Mouse (Mus musculus): ENCODE measurements around the gene Ube3c.

The Ube3c gene

DNA sequence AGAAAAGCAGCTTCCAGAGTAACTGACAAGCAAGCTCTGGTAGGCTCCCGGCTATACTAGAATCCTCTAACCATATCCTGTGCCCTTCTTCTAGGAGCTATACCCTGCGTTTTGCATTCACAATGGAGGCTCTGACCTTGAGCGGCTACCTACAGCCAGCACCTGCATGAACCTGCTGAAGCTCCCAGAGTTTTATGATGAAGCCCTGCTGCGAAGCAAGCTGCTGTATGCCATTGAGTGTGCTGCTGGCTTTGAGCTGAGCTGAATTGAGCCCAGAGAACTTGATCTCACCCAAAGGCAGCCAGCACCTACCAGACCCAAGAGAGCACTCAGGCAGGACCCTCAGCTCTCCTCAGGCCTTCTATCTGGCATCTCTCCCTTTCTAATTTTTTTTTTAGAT lies 105.3 kb downstream of the Ube3c start:
- DNase-seq = no peak

DNA sequence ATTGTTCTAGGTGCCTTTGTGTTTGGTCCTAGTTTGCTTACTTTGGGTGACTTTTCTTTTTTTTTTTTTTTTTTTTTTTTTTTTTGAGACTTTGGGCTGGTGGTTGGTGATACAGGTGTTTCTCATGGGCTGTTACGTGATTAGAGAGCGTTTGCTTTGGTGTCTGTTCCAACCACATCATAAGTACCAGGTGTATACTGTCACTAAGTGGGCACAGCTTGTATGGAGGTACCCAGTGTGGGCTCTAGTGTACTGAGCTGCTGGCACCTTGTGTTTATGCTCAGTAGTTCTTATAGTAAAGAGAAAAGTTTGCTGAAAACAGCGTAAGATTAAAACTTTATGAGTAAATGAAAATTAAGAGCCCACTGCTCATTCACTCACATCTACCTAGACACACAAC lies 107.4 kb downstream of the Ube3c start:
- no peak for DNase-seq

DNA sequence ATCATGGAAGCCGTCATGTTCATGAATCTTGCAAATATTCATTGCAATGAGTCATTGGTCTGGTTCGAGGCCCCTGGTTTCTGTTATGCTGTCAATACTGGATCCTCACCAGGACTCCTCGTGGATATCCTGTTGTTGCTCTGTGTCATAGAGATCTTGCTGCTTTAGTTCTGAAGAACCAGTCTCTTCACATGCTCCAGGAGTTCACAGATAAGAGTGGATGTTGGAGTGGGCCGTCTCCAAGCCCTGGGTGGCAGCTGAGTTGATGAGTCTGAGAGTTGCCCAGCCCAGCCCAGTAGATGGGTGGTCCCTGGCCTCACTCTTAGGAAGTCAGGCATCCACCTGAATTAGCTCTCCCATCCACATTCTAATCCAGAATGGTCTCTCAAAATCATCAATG lies 116.0 kb downstream of the Ube3c start:
- no peak for DNase-seq

DNA sequence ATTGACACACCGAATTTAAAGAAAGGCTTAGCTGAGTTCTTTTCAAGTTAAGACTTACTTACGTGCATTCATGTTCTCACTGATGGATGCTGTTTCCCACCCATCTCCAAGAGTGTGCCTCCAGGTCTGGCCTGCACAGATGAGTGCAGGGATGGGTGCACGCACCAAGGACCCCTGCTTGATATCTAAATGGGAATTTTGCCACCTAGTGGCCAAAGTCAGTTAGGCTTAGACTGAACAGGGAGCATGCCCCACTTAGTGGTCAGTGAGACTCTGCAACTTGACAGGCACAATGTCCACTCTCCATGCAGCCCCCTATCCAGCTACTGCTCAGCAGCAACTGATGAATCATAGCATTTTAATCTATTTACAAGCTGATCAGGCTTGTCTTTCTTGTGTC lies 118.6 kb downstream of the Ube3c start:
- peak; percentile 27 for DNase-seq

DNA sequence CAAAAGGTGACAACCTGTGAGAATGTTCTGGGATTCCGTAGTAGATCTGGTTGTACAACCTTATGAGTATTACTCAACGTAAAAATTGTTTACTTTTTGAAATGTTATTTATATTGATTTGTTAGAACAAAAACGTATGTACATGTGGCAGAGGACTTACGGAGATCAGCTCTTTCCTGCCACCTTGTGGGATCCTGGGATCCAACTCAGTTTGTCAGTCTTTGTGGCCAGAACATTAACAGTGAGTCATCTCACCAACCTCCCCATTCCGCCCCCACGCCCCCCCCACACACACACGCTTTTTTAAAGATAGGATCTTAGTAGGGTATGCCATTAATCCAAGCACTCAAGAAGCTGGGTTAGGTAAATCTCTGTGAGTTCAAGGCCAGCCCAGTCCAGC lies 119.3 kb downstream of the Ube3c start:
- DNase-seq = no peak

DNA sequence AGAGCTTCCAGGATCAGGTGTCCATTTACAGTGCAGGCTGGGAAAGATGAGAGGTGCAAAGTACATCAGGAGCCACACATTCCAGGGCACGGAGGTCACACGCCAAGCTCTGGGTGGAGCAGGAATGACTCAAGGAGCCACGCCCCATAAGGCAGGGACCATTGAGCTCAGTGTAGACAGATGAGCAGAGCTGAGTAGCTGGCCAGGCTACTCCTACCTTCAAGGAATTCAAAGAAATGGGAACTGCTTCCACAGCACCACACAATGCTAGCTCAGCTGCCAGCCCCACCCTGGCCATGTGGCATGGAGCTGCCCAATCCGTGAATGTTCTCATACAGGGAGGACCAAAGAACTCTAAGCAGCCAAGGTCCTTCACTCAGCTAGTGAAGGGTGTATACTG lies 129.5 kb downstream of the Ube3c start:
- peak; percentile 47 for DNase-seq

DNA sequence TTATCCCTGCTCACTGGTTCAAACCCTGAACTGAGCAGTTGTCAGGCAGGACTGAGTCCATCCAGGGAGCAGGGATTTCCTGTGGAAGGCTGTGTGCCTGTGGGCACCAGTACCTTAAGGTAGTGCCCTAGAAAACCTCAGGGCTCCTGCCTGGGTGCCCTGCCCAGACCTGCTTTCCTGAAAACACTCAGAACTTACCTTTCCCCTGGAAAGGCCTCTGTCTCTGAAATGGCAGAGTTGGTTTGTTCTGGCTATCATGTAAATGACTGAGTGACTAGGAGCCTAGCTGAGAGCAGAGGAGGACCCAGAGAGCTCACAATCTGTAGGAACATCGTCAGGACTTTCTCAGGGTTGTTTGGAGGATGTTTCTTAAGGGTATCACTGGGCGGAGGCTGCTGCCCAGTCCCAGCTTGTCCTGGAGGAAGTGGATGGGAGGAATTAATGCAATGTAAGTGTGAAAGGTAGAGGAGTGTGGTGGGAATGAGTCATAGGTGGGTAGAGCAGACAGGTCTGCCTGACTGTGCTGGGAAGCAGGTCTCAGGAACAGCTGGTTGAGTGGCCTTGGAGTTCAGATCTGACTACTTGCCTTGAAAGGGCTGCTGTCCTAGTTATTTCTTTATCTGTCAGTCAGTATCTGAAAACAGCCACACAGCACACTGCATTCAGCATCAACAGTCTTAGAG lies 130.6 kb downstream of the Ube3c start:
- DNase-seq = no peak

DNA sequence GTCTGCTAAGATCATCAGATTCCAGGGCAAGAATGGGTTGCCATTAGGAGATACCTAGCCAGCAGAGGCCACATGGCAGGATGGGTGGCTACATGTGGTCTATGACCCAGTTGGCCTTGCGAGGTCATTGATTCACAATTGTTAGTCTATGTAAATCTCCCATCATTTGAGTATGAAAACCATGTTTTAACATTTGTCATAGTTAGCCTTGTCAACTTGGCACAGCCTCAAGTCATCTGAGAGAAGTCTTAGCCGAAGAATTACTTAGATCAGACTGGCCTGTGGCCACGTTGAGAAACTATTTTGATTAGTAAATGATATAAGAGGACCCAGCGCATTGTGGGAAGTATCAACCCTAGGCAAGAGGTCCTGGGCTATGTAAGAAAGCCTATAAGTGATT lies 138.2 kb downstream of the Ube3c start:
- no peak for DNase-seq

DNA sequence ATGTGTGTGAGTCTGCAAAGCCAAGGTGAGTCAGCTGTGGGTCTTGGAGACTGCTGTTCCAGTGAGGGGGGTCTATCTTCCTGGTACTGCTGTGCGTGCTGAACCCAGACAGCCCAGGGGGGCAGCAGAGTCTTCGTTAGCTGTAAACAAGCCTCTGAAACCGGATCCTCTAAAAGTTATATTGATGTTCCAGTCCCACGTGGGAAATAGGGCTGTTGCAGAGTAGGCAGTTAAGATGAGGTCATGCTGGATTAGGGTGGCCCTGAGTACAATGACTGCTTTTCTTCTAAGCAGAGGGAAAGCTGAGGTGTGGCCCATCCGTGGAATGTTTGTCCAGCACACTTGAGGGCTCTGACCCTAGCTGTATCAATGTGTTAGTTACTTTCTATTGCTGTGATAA lies 139.2 kb downstream of the Ube3c start:
- DNase-seq = no peak

DNA sequence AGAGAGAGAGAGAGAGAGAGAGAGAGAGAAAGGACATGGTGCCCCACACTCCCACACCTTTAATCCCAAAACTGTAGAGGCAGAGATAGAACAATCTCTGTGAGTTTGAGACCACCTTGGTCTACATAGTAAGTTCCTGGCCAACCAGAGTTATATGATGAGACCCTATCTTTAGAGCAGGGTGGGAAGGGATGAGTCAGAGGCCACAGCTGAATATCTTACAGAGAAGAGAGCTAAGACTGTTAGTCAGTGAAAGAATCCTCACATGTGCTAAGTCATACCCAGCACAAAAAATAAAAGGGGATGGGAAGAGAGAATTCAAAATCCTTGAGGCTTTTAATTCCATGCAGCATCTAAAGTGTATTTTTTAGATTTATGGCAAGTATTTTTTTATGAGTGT lies 142.6 kb downstream of the Ube3c start:
- DNase-seq = no peak

DNA sequence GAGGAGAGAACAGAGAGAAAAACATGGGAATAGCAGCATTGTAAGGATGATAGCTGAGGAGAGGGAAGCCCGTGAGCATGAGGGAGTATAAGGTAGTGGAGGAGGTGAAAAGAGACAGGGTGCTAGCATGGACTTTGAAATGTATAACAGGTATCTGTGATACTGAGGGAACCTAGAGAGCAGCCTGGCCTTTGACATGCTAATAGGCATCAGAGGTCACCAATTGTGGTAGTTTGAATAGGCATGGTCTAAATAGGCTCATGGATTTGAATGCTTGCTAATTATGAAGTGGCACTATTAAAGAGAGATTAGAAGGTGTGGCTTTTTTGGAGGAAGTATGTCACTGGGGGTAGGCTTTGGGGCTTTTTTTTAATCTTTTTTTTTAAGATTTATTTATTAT lies 143.9 kb downstream of the Ube3c start:
- DNase-seq = no peak

DNA sequence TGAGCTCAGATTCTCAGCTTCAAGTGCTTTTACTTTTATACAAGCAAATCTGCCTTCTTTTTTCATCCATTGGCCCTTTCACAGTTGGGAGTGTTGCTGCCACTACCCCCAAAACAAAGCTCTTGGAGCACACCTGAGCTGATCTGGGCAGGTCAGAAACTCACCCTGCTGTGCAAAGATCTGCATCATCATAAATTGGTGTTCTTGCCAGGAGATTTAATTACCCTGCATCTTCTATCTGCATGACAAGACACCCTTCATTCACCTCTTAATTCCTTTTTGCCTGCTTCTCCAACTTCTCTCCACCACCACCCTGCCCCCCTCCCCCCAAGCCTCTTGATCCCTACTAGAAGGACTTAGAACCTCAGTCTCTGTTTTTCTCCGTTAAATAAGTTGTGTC lies 152.1 kb downstream of the Ube3c start:
- DNase-seq = no peak

DNA sequence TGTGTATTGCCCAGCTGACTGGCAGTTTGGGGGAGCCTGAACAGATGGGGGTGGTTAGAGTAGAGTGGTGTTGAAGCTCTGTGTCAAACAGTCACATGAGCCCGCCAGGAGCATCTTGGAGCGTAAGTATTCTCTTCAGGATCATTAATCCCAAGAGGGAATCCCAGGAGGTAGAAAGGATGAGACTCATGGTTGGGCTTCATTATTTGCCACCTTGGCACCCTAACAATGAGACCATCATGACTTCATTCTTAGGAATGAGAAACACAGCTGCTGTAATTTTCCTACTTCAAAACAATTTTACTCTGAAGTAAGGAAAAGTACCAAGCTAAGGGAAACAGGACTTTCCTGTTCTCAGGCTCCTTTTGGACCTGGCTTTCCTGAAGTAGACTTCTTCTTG lies 156.3 kb downstream of the Ube3c start:
- no peak for DNase-seq

Measured in kidney, adult 9 months (tissue).